Mouse (Mus musculus): Measurements from ENCODE around the gene 4930474N05Rik. TPM values are rescaled to one million over a fixed set of nuclear protein-coding genes. Genes with fewer than 3 reads are reported as not detected.

4930474N05Rik gene
- total and polyA plus RNA-seq, 3 experiments, result not detected

- Histone ChIP-seq H3K27me3 (ENCODE audit: control insufficient read depth, insufficient read depth, low read length) (no peaks in the 10 kb centered on the region), H3K4me3 (no peak overlapping the region), H3K4me1 (ENCODE audit: control insufficient read depth, insufficient read depth, low read length) (no peaks in the 10 kb centered on the region), H3K79me2 (replicated peaks; ENCODE audit: control insufficient read depth, insufficient read depth, low read length) (no peaks in the 10 kb centered on the region), H3K27ac (no peak overlapping the region), H3K36me3 (ENCODE audit: control insufficient read depth, insufficient read depth, low read length) (no peaks in the 10 kb centered on the region), H3K9ac (ENCODE audit: low read depth, low read length) (no peak overlapping the region)
- DNase-seq, result no peak
- TF ChIP-seq POLR2A (IDR thresholded peaks at IDR 0.05; ENCODE audit: insufficient read depth, low read depth, low read length) (no peak), CTCF (IDR thresholded peaks at IDR 0.05) (no peak), EP300 (IDR thresholded peaks at IDR 0.05; ENCODE audit: insufficient read depth, low read depth, low read length) (no peak)
- intact Hi-C loops (cut with DNase I), result no loop called here
Observed at GRCm38 (mm10) chr14:36114481-36114880, 19.8 kb downstream of the 4930474N05Rik start.

- H3K36me3 ChIP-seq (ENCODE audit: control insufficient read depth, insufficient read depth, low read length), result no peaks in the 10 kb centered on the region
- no peaks in the 10 kb centered on the region for H3K27me3 ChIP-seq (ENCODE audit: control insufficient read depth, insufficient read depth, low read length)
- TF ChIP-seq CTCF (IDR thresholded peaks at IDR 0.05), result no peak
- no peak for TF ChIP-seq POLR2A (IDR thresholded peaks at IDR 0.05; ENCODE audit: insufficient read depth, low read depth, low read length)
- TF ChIP-seq EP300 (IDR thresholded peaks at IDR 0.05; ENCODE audit: insufficient read depth, low read depth, low read length), result no peak
- DNase-seq, result no peak
- H3K4me3 ChIP-seq, result no peak overlapping the region
- H3K4me1 ChIP-seq (ENCODE audit: control insufficient read depth, insufficient read depth, low read length), result no peaks in the 10 kb centered on the region
- H3K79me2 ChIP-seq (replicated peaks; ENCODE audit: control insufficient read depth, insufficient read depth, low read length), result no peaks in the 10 kb centered on the region
- H3K27ac ChIP-seq, result no peak overlapping the region
- no peak overlapping the region for H3K9ac ChIP-seq (ENCODE audit: low read depth, low read length)
- 72% methylated on average over 2 of the region's 2 CpGs for WGBS
- intact Hi-C loops (cut with DNase I), result no loop called here
Observed at GRCm38 (mm10) chr14:36123775-36124335, 29.1 kb downstream of the 4930474N05Rik start.

GRCm38 (mm10) chr14:36135749-36136148 lies 41.0 kb downstream of the 4930474N05Rik start:
- H3K79me2 ChIP-seq (replicated peaks; ENCODE audit: control insufficient read depth, insufficient read depth, low read length), result no peaks in the 10 kb centered on the region
- H3K9ac ChIP-seq (ENCODE audit: low read depth, low read length), result no peak overlapping the region
- DNase-seq, result no peak
- WGBS, result 45% methylated on average over 3 of the region's 3 CpGs
- no peaks in the 10 kb centered on the region for H3K4me1 ChIP-seq (ENCODE audit: control insufficient read depth, insufficient read depth, low read length)
- no peak overlapping the region for H3K27ac ChIP-seq
- intact Hi-C loops (cut with DNase I), result no loop called here
- H3K27me3 ChIP-seq (ENCODE audit: control insufficient read depth, insufficient read depth, low read length), result no peaks in the 10 kb centered on the region
- TF ChIP-seq EP300 (IDR thresholded peaks at IDR 0.05; ENCODE audit: insufficient read depth, low read depth, low read length) (no peak), POLR2A (IDR thresholded peaks at IDR 0.05; ENCODE audit: insufficient read depth, low read depth, low read length) (no peak), CTCF (IDR thresholded peaks at IDR 0.05) (no peak)
- H3K4me3 ChIP-seq, result no peak overlapping the region
- H3K36me3 ChIP-seq (ENCODE audit: control insufficient read depth, insufficient read depth, low read length), result no peaks in the 10 kb centered on the region

GRCm38 (mm10) chr14:36137696-36138095 lies 43.0 kb downstream of the 4930474N05Rik start:
- no peak for DNase-seq
- WGBS, result 88% methylated on average over 4 of the region's 4 CpGs
- no peak overlapping the region for H3K4me3 ChIP-seq
- no peaks in the 10 kb centered on the region for H3K79me2 ChIP-seq (replicated peaks; ENCODE audit: control insufficient read depth, insufficient read depth, low read length)
- H3K9ac ChIP-seq (ENCODE audit: low read depth, low read length), result no peak overlapping the region
- H3K36me3 ChIP-seq (ENCODE audit: control insufficient read depth, insufficient read depth, low read length), result no peaks in the 10 kb centered on the region
- intact Hi-C loops (cut with DNase I), result no loop called here
- no peak overlapping the region for H3K27ac ChIP-seq
- no peaks in the 10 kb centered on the region for H3K27me3 ChIP-seq (ENCODE audit: control insufficient read depth, insufficient read depth, low read length)
- TF ChIP-seq EP300 (IDR thresholded peaks at IDR 0.05; ENCODE audit: insufficient read depth, low read depth, low read length) (no peak), POLR2A (IDR thresholded peaks at IDR 0.05; ENCODE audit: insufficient read depth, low read depth, low read length) (no peak)
- no peaks in the 10 kb centered on the region for H3K4me1 ChIP-seq (ENCODE audit: control insufficient read depth, insufficient read depth, low read length)

- intact Hi-C loops (cut with DNase I), result no loop called here
- Histone ChIP-seq H3K79me2 (replicated peaks; ENCODE audit: control insufficient read depth, insufficient read depth, low read length) (no peaks in the 10 kb centered on the region), H3K27ac (no peak overlapping the region), H3K36me3 (ENCODE audit: control insufficient read depth, insufficient read depth, low read length) (no peaks in the 10 kb centered on the region), H3K4me1 (ENCODE audit: control insufficient read depth, insufficient read depth, low read length) (no peaks in the 10 kb centered on the region), H3K27me3 (ENCODE audit: control insufficient read depth, insufficient read depth, low read length) (no peaks in the 10 kb centered on the region), H3K9ac (ENCODE audit: low read depth, low read length) (no peak overlapping the region), H3K4me3 (no peak overlapping the region)
- no peak for DNase-seq
- no peak for TF ChIP-seq EP300 (IDR thresholded peaks at IDR 0.05; ENCODE audit: insufficient read depth, low read depth, low read length)
- no peak for TF ChIP-seq POLR2A (IDR thresholded peaks at IDR 0.05; ENCODE audit: insufficient read depth, low read depth, low read length)
- TF ChIP-seq CTCF (IDR thresholded peaks at IDR 0.05), result no peak
Observed at GRCm38 (mm10) chr14:36145261-36145660, 50.5 kb downstream of the 4930474N05Rik start.
